Mouse (Mus musculus) left cerebral cortex, postnatal 14 days (tissue): ENCODE results near the gene Acaca. TPM values are rescaled to one million over a fixed set of nuclear protein-coding genes. Genes with fewer than 3 reads are reported as not detected.
"Not testable (repeated sequence)": the region's sequence is repeated elsewhere in the genome, so short reads cannot be mapped to it uniquely, and the experiment has no call there.

Experiments used
- DNase-seq, 2 experiments: peaks; one replicate each; pipeline ENCODE4 v3.0.0; 2021 to 2022; ENCODE audit warnings: low spot score in 2 of 2, mixed read lengths in 1 of 2
- intact Hi-C: fragments of 180-260 bp; cut with DNase I; formaldehyde crosslinking; loops from one replicate; pipeline ENCODE4 v1.15.1; 2025
- total RNA-seq, 2 experiments: library from RNA; stranded (reverse); gene quantifications; 2 replicates each; pipeline ENCODE4 v1.2.3; 2021

The Acaca gene
- total RNA-seq, 2 experiments from 2014 or later, result 75.7 to 81.2 TPM

GRCm38 (mm10) chr11:84365313-84365712 lies 235.8 kb downstream of the Acaca start:
- intact Hi-C loops, result no loop called here
- DNase-seq, result no peak

- DNase-seq, result no peak
- intact Hi-C loops, result no loop called here
Observed at GRCm38 (mm10) chr11:84368902-84369301, 239.4 kb downstream of the Acaca start.

- no peak for DNase-seq
- intact Hi-C loops, result no loop called here
Observed at GRCm38 (mm10) chr11:84373122-84373521, 243.7 kb downstream of the Acaca start.

GRCm38 (mm10) chr11:84375951-84376496 lies 246.6 kb downstream of the Acaca start:
- no peak for DNase-seq
- intact Hi-C loops, result no loop called here

GRCm38 (mm10) chr11:84376510-84377365 lies 247.3 kb downstream of the Acaca start:
- no peak for DNase-seq
- intact Hi-C loops, result no loop called here

- intact Hi-C loops, result no loop called here
- DNase-seq, result no peak
Observed at GRCm38 (mm10) chr11:84382450-84382849, 253.0 kb downstream of the Acaca start.

- DNase-seq, result no peak
- intact Hi-C loops, result no loop called here
Observed at GRCm38 (mm10) chr11:84383891-84384290, 254.4 kb downstream of the Acaca start.

- intact Hi-C loops, result no loop called here
- peak in 1 of 2 experiments; percentile 32 for DNase-seq
Observed at GRCm38 (mm10) chr11:84389332-84389731, 259.9 kb downstream of the Acaca start.

- intact Hi-C loops, result loop anchor here (10.0 kb wide), 1 partner anchor 106 kb away; no protein-coding TSS in a partner anchor
- DNase-seq, result no peak
Observed at GRCm38 (mm10) chr11:84391126-84391525, 261.7 kb downstream of the Acaca start.

GRCm38 (mm10) chr11:84392066-84392465 lies 262.6 kb downstream of the Acaca start:
- intact Hi-C loops, result loop anchor here (10.0 kb wide), 1 partner anchor 107 kb away; no protein-coding TSS in a partner anchor
- DNase-seq, result not testable (repeated sequence)

GRCm38 (mm10) chr11:84393571-84393970 lies 264.1 kb downstream of the Acaca start:
- intact Hi-C loops, result loop anchor here (10.0 kb wide), 1 partner anchor 109 kb away; no protein-coding TSS in a partner anchor
- DNase-seq, result no peak

GRCm38 (mm10) chr11:84395010-84395409 lies 265.5 kb downstream of the Acaca start:
- no peak for DNase-seq

GRCm38 (mm10) chr11:84406733-84407132 lies 277.3 kb downstream of the Acaca start:
- DNase-seq, result no peak
- intact Hi-C loops, result no loop called here

More at GRCm38 (mm10) chr11:84395010-84395409, 265.5 kb downstream of the Acaca start:
- intact Hi-C loops, result loop anchor here (10.0 kb wide), 1 partner anchor 110 kb away; no protein-coding TSS in a partner anchor

GRCm38 (mm10) chr11:84410383-84410782 lies 280.9 kb downstream of the Acaca start:
- intact Hi-C loops, result no loop called here
- no peak for DNase-seq

GRCm38 (mm10) chr11:84410879-84411641 lies 281.6 kb downstream of the Acaca start:
- no peak for DNase-seq
- intact Hi-C loops, result no loop called here

GRCm38 (mm10) chr11:84411642-84412018 lies 282.2 kb downstream of the Acaca start:
- intact Hi-C loops, result no loop called here
- DNase-seq, result no peak

- intact Hi-C loops, result no loop called here
- no peak for DNase-seq
Observed at GRCm38 (mm10) chr11:84412201-84412934, 282.9 kb downstream of the Acaca start.

GRCm38 (mm10) chr11:84413111-84413510 lies 283.6 kb downstream of the Acaca start:
- intact Hi-C loops, result no loop called here
- DNase-seq, result no peak

GRCm38 (mm10) chr11:84420779-84421178 lies 291.3 kb downstream of the Acaca start:
- no peak for DNase-seq
- intact Hi-C loops, result no loop called here
